Mouse (Mus musculus) liver, adult 2 months (tissue): Measurements from ENCODE around the gene Glb1l. TPM values are rescaled to one million over a fixed set of nuclear protein-coding genes. Genes with fewer than 3 reads are reported as not detected.

ENCODE experiments used
- DNase-seq: peaks from one replicate; pipeline ENCODE4 v3.0.0-alpha.2; 2011; ENCODE audit warnings: low read depth, low spot score; ENCODE audit errors: extremely low read depth
- H3K27ac ChIP-seq: fragments of 200-500 bp; replicated peaks from 2 replicates; pipeline ENCODE4 v1.5.1; 2012; ENCODE audit warnings: low read depth, mild to moderate bottlenecking, control low read depth, inconsistent platforms, low read length; ENCODE audit not compliant: insufficient read depth
- H3K27me3 ChIP-seq: fragments of 200-500 bp; 2 replicates; pipeline ENCODE4 v1.6.1; 2012; ENCODE audit warnings: mild to moderate bottlenecking, moderate library complexity, low read length, inconsistent platforms; ENCODE audit not compliant: control insufficient read depth, insufficient read depth
- H3K36me3 ChIP-seq: fragments of 200-500 bp; 2 replicates; pipeline ENCODE4 v1.6.1; 2012; ENCODE audit warnings: low read length, inconsistent platforms; ENCODE audit not compliant: control insufficient read depth, insufficient read depth
- H3K4me1 ChIP-seq: fragments of 200-500 bp; 2 replicates; pipeline ENCODE4 v1.6.1; 2011; ENCODE audit warnings: low read length; ENCODE audit not compliant: control insufficient read depth, insufficient read depth
- H3K4me3 ChIP-seq: fragments of 200-500 bp; 2 replicates; pipeline ENCODE4 v1.5.1; 2011; ENCODE audit warnings: low read depth, mild to moderate bottlenecking, control low read depth, low read length, moderate library complexity; ENCODE audit not compliant: insufficient read depth
- H3K79me2 ChIP-seq: fragments of 200-500 bp; 2 replicates; pipeline ENCODE4 v1.6.1; 2012; ENCODE audit warnings: inconsistent platforms, mild to moderate bottlenecking, low read length, moderate library complexity; ENCODE audit not compliant: control insufficient read depth, insufficient read depth
- H3K9ac ChIP-seq: fragments of 200-500 bp; 2 replicates; pipeline ENCODE4 v1.6.1; 2012; ENCODE audit warnings: low read depth, mild to moderate bottlenecking, control low read depth, inconsistent platforms, low read length
- CTCF ChIP-seq: fragments of 200-500 bp; IDR thresholded peaks from 2 replicates; pipeline ENCODE4 v1.5.1; 2011; ENCODE audit warnings: low read depth, low read length, control low read depth
- POLR2A ChIP-seq: fragments of 200-500 bp; IDR thresholded peaks from 2 replicates; pipeline ENCODE4 v1.6.1; 2011; ENCODE audit warnings: low read length, control low read depth; ENCODE audit not compliant: insufficient read depth; ENCODE audit errors: extremely low read depth
- WGBS: fragments of 180-500 bp; shearing (Covaris S2); methylation state at CpG from one replicate; pipeline ENCODE4 v1.1.7; 2018; 5-methylcytosine and 5-hydroxymethylcytosine counted together
- polyA plus RNA-seq: library from polyadenylated mRNA; depleted of rRNA; stranded (reverse); fragments of >200 nt; gene quantifications from 2 replicates; pipeline ENCODE4 v1.2.3, GENCODE M21; 2012
- total RNA-seq: library from RNA; depleted of rRNA; stranded (reverse); fragments of >200 nt; gene quantifications from 2 replicates; pipeline ENCODE4 v1.2.3, GENCODE M21; 2014

Gene Glb1l
- total and polyA plus RNA-seq, 2 experiments, result 2.1 to 4.8 TPM

- peaks cover 21% of the 10 kb centered on the region for H3K36me3 ChIP-seq
- H3K4me1 ChIP-seq, result peaks cover 13% of the 10 kb centered on the region
- H3K4me3 ChIP-seq, result no peak overlapping the region
- DNase-seq, result no peak
- 24% methylated on average over 2 of the region's 2 CpGs for WGBS
- peaks cover 16% of the 10 kb centered on the region; the same call in 1 of the 2 replicates for H3K79me2 ChIP-seq
- H3K9ac ChIP-seq, result peak overlapping the region; percentile 93
- no peaks in the 10 kb centered on the region for H3K27me3 ChIP-seq
- no peak for TF ChIP-seq CTCF
- TF ChIP-seq POLR2A, result no peak
- H3K27ac ChIP-seq, result no peak overlapping the region
Measured at GRCm38 (mm10) chr1:75190577-75190976, 20.0 kb downstream of the Glb1l start.

GRCm38 (mm10) chr1:75187914-75188483 lies 22.6 kb downstream of the Glb1l start:
- Histone ChIP-seq H3K9ac (no peak overlapping the region), H3K36me3 (peaks cover 25% of the 10 kb centered on the region), H3K27ac (no peak overlapping the region), H3K4me1 (peaks cover 13% of the 10 kb centered on the region), H3K4me3 (no peak overlapping the region), H3K27me3 (no peaks in the 10 kb centered on the region), H3K79me2 (peaks cover 16% of the 10 kb centered on the region; the same call in 1 of the 2 replicates)
- no peak for TF ChIP-seq POLR2A
- TF ChIP-seq CTCF, result no peak
- WGBS, result 89% methylated on average over 2 of the region's 2 CpGs
- DNase-seq, result no peak

- no peaks in the 10 kb centered on the region for H3K27me3 ChIP-seq
- H3K9ac ChIP-seq, result no peak overlapping the region
- H3K27ac ChIP-seq, result no peak overlapping the region
- no peak overlapping the region for H3K4me3 ChIP-seq
- TF ChIP-seq POLR2A, result no peak
- TF ChIP-seq CTCF, result no peak
- peaks cover 30% of the 10 kb centered on the region for H3K36me3 ChIP-seq
- H3K4me1 ChIP-seq, result peaks cover 13% of the 10 kb centered on the region
- DNase-seq, result no peak
- H3K79me2 ChIP-seq, result peaks cover 16% of the 10 kb centered on the region; the same call in 1 of the 2 replicates
Measured at GRCm38 (mm10) chr1:75187126-75187525, 23.5 kb downstream of the Glb1l start.

GRCm38 (mm10) chr1:75185495-75185894 lies 25.1 kb downstream of the Glb1l start:
- Histone ChIP-seq H3K4me1 (peaks cover 9% of the 10 kb centered on the region), H3K79me2 (peaks cover 6% of the 10 kb centered on the region; the same call in 1 of the 2 replicates), H3K9ac (no peak overlapping the region), H3K27me3 (no peaks in the 10 kb centered on the region), H3K27ac (no peak overlapping the region), H3K4me3 (no peak overlapping the region), H3K36me3 (peaks cover 32% of the 10 kb centered on the region)
- no peak for TF ChIP-seq CTCF
- no peak for TF ChIP-seq POLR2A
- DNase-seq, result no peak
- whole genome bisulfite sequencing, result 88% methylated on average over 11 of the region's 11 CpGs

- Histone ChIP-seq H3K4me3 (no peak overlapping the region), H3K79me2 (no peaks in the 10 kb centered on the region), H3K27ac (no peak overlapping the region), H3K36me3 (peaks cover 23% of the 10 kb centered on the region), H3K27me3 (no peaks in the 10 kb centered on the region), H3K9ac (no peak overlapping the region), H3K4me1 (peaks cover 5% of the 10 kb centered on the region; the same call in 1 of the 2 replicates)
- WGBS, result 74% methylated on average over 4 of the region's 4 CpGs
- no peak for TF ChIP-seq POLR2A
- TF ChIP-seq CTCF, result peak; percentile 29; the same call in 1 of the 2 replicates
- DNase-seq, result no peak
Measured at GRCm38 (mm10) chr1:75182160-75182559, 28.5 kb downstream of the Glb1l start.

- Histone ChIP-seq H3K27me3 (no peaks in the 10 kb centered on the region), H3K4me1 (peaks cover 5% of the 10 kb centered on the region; the same call in 1 of the 2 replicates), H3K9ac (no peak overlapping the region), H3K27ac (no peak overlapping the region), H3K4me3 (no peak overlapping the region), H3K36me3 (peaks cover 26% of the 10 kb centered on the region), H3K79me2 (no peaks in the 10 kb centered on the region)
- DNase-seq, result no peak
- TF ChIP-seq CTCF, result no peak
- TF ChIP-seq POLR2A, result no peak
- WGBS, result 90% methylated on average over 4 of the region's 4 CpGs
Measured at GRCm38 (mm10) chr1:75181377-75181870, 29.2 kb downstream of the Glb1l start.
